ENCODE assay signal across 15 mouse cellular contexts in the genomic region with DNA sequence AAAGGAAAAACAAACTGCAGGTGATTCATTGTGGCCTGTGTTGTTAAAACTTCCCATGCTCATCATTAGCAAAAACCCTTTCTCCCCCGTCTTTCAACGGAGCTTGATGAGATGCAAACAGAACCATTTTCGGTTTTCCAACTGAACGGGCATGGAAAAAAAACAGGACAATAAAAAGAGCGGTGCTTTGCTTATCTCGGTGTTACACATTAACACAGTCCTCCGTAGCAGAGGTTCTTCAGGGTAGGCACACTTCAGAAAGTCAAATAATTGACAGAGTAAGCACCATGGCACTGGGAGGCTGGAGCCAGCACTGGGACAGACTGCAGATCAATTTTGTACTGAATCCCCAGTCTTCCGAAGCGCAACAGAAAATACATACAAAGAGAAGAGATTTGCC. TPM values are rescaled to one million over a fixed set of nuclear protein-coding genes. Genes with fewer than 3 reads are reported as not detected.
DNase-seq lines count a peak whose midpoint lies in the region; ATAC-seq and TF ChIP-seq lines count a peak whose summit lies in the region.
"Had no signal": no experiment of that assay in that cellular context is flagged by ENCODE, and none has a peak within 500 bp of the region (broad histone marks: within the 10 kb centered on the region; RNA-seq: fewer than 3 reads in every experiment).

No protein-coding gene starts in this region.

- no peak for TF ChIP-seq CTCF in liver, adult 2 months (IDR thresholded peaks at IDR 0.05; ENCODE audit: low read depth, low read length)

- no peak overlapping the region for H3K27ac ChIP-seq in liver, adult 2 months (replicated peaks; ENCODE audit: insufficient read depth, low read depth, low read length)
- H3K27ac ChIP-seq in intestine, embryonic 14.5 days (ENCODE audit: low read depth), result no peak overlapping the region
- peak overlapping the region; percentile 81 for H3K27ac ChIP-seq in kidney, embryonic 14.5 days (ENCODE audit: low read depth, low read length)
- no peak overlapping the region for H3K27ac ChIP-seq in liver, embryonic 12.5 days
- H3K27ac ChIP-seq in midbrain, embryonic 15.5 days, result no peak overlapping the region
- H3K27ac ChIP-seq: forebrain, embryonic 12.5 days; hindbrain, postnatal 0 days; limb, embryonic 15.5 days; neural tube, embryonic 12.5 days had no signal

- no peak overlapping the region for H3K9ac ChIP-seq in liver, adult 2 months (ENCODE audit: low read depth, low read length)
- H3K9ac ChIP-seq in intestine, embryonic 14.5 days (ENCODE audit: low read length), result no peak overlapping the region
- no peak overlapping the region for H3K9ac ChIP-seq in kidney, embryonic 14.5 days (ENCODE audit: low read depth, low read length)
- H3K9ac ChIP-seq in liver, embryonic 12.5 days, result no peak overlapping the region
- H3K9ac ChIP-seq in midbrain, embryonic 15.5 days, result no peak overlapping the region
- H3K9ac ChIP-seq: forebrain, embryonic 12.5 days; limb, embryonic 15.5 days; neural tube, embryonic 12.5 days had no signal

- H3K79me2 ChIP-seq in liver, adult 2 months (ENCODE audit: control insufficient read depth, insufficient read depth, low read length), result no peaks in the 10 kb centered on the region

- no peaks in the 10 kb centered on the region for H3K27me3 ChIP-seq in liver, adult 2 months (ENCODE audit: control insufficient read depth, insufficient read depth, low read length)
- no peaks in the 10 kb centered on the region for H3K27me3 ChIP-seq in intestine, embryonic 14.5 days (replicated peaks; ENCODE audit: control insufficient read depth, insufficient read depth, low read length)
- H3K27me3 ChIP-seq in kidney, embryonic 14.5 days (ENCODE audit: control insufficient read depth, insufficient read depth, low read length), result no peaks in the 10 kb centered on the region
- no peaks in the 10 kb centered on the region for H3K27me3 ChIP-seq in liver, embryonic 12.5 days (replicated peaks)
- no peaks in the 10 kb centered on the region for H3K27me3 ChIP-seq in midbrain, embryonic 15.5 days (replicated peaks)
- H3K27me3 ChIP-seq: forebrain, embryonic 12.5 days; limb, embryonic 15.5 days; megakaryocyte, embryonic 14.5 days; neural tube, embryonic 12.5 days had no signal

- no peak overlapping the region for H3K4me3 ChIP-seq in liver, adult 2 months (ENCODE audit: insufficient read depth, low read depth, low read length)
- H3K4me3 ChIP-seq in intestine, embryonic 14.5 days (ENCODE audit: low read depth, low read length), result no peak overlapping the region
- no peak overlapping the region for H3K4me3 ChIP-seq in kidney, embryonic 14.5 days (ENCODE audit: low read length)
- H3K4me3 ChIP-seq in liver, embryonic 12.5 days, result no peak overlapping the region
- H3K4me3 ChIP-seq in midbrain, embryonic 15.5 days, result no peak overlapping the region
- H3K4me3 ChIP-seq: forebrain, embryonic 12.5 days; limb, embryonic 15.5 days; neural tube, embryonic 12.5 days had no signal

- no peak for ATAC-seq in intestine, embryonic 14.5 days (replicated peaks; ENCODE audit: low FRiP score, low TSS enrichment, low read depth)
- ATAC-seq in kidney, embryonic 14.5 days (ENCODE audit: low FRiP score, low TSS enrichment), result peak; percentile 65; the same call in 1 of the 2 replicates
- ATAC-seq in liver, embryonic 12.5 days, result no peak
- ATAC-seq in midbrain, embryonic 15.5 days (replicated peaks), result no peak
- ATAC-seq: hindbrain, postnatal 0 days had no signal

- H3K4me1 ChIP-seq in liver, adult 2 months (ENCODE audit: control insufficient read depth, insufficient read depth, low read length), result peaks cover 9% of the 10 kb centered on the region
- peaks cover 4% of the 10 kb centered on the region; the same call in 1 of the 2 replicates for H3K4me1 ChIP-seq in intestine, embryonic 14.5 days (replicated peaks; ENCODE audit: control insufficient read depth, insufficient read depth, low read length)
- H3K4me1 ChIP-seq in kidney, embryonic 14.5 days (ENCODE audit: control insufficient read depth, insufficient read depth, low read length), result peaks cover 47% of the 10 kb centered on the region
- peaks cover 22% of the 10 kb centered on the region; the same call in 1 of the 2 replicates for H3K4me1 ChIP-seq in liver, embryonic 12.5 days
- peaks cover 5% of the 10 kb centered on the region; the same call in 1 of the 2 replicates for H3K4me1 ChIP-seq in midbrain, embryonic 15.5 days
- H3K4me1 ChIP-seq: forebrain, embryonic 12.5 days; neural tube, embryonic 12.5 days had no signal

- WGBS in liver, adult 2 months, result 16% methylated on average over 9 of the region's 9 CpGs
- 66% methylated on average over 9 of the region's 9 CpGs for WGBS in intestine, embryonic 14.5 days
- 59% methylated on average over 9 of the region's 9 CpGs for WGBS in kidney, embryonic 14.5 days
- WGBS in liver, embryonic 12.5 days (ENCODE audit: insufficient replicate concordance), result 50% methylated on average over 9 of the region's 9 CpGs
- 78% methylated on average over 9 of the region's 9 CpGs for WGBS in midbrain, embryonic 15.5 days

- DNase-seq in liver, adult 2 months (ENCODE audit: extremely low read depth, low read depth, low spot score), result peak; percentile 44
- no peak for DNase-seq in liver
- DNase-seq in intestine, embryonic 14.5 days (ENCODE audit: low spot score), result no peak
- no peak for DNase-seq in cerebellum, adult 8-10 months
- no peak for DNase-seq in thymus, postnatal 10 days (ENCODE audit: low spot score in 2 of 2)
- DNase-seq: cerebellum, adult 18-20 months; right cerebral cortex, postnatal 25 days had no signal

- H3K4me2 ChIP-seq in intestine, embryonic 14.5 days (ENCODE audit: low read length), result peak overlapping the region; percentile 11; the same call in 1 of the 2 replicates
- H3K4me2 ChIP-seq in kidney, embryonic 14.5 days (replicated peaks; ENCODE audit: low read depth, low read length), result no peak overlapping the region; the same call in 1 of the 2 replicates
- H3K4me2 ChIP-seq in liver, embryonic 12.5 days, result 0 out of 2 replicates have a peak overlapping the region, but pooled peaks have one; percentile 10
- H3K4me2 ChIP-seq in midbrain, embryonic 15.5 days, result no peak overlapping the region
- H3K4me2 ChIP-seq: forebrain, embryonic 12.5 days; limb, embryonic 15.5 days; neural tube, embryonic 12.5 days had no signal

- no peaks in the 10 kb centered on the region for H3K36me3 ChIP-seq in liver, adult 2 months (ENCODE audit: control insufficient read depth, insufficient read depth, low read length)
- no peaks in the 10 kb centered on the region for H3K36me3 ChIP-seq in intestine, embryonic 14.5 days (ENCODE audit: control insufficient read depth, insufficient read depth, low read length)
- H3K36me3 ChIP-seq in kidney, embryonic 14.5 days (ENCODE audit: control insufficient read depth, insufficient read depth, low read length), result no peaks in the 10 kb centered on the region
- no peaks in the 10 kb centered on the region for H3K36me3 ChIP-seq in liver, embryonic 12.5 days
- H3K36me3 ChIP-seq in midbrain, embryonic 15.5 days (replicated peaks), result no peaks in the 10 kb centered on the region
- H3K36me3 ChIP-seq: forebrain, embryonic 12.5 days; limb, embryonic 15.5 days; neural tube, embryonic 12.5 days had no signal

- no peak for TF ChIP-seq POLR2A in liver, adult 2 months (IDR thresholded peaks at IDR 0.05; ENCODE audit: extremely low read depth, insufficient read depth, low read length)

- H3K9me3 ChIP-seq in intestine, embryonic 14.5 days (ENCODE audit: control insufficient read depth, low read length), result no peaks in the 10 kb centered on the region
- H3K9me3 ChIP-seq in kidney, embryonic 14.5 days (ENCODE audit: control insufficient read depth, low read length), result no peaks in the 10 kb centered on the region
- no peaks in the 10 kb centered on the region for H3K9me3 ChIP-seq in liver, embryonic 12.5 days (replicated peaks)
- no peaks in the 10 kb centered on the region for H3K9me3 ChIP-seq in midbrain, embryonic 15.5 days
- H3K9me3 ChIP-seq: forebrain, embryonic 12.5 days; limb, embryonic 15.5 days; megakaryocyte, embryonic 14.5 days; neural tube, embryonic 12.5 days had no signal

RNA-seq across cellular contexts. Expression of gene Igfbp7, which starts 23.1 kb away (rescaled TPM):
- 69.7 and 96.6 TPM in 2 replicates for total RNA-seq in liver, adult 2 months (2014; rRNA removed)
- polyA plus RNA-seq in liver, adult 2 months (2012; rRNA removed), result 336 and 387 TPM in 2 replicates
- 52.4 and 57.9 TPM in 2 replicates for polyA plus RNA-seq in intestine, embryonic 14.5 days (2014; fragmentation: Nextera tagmentation; extraction: Ambion mirVana)
- polyA plus RNA-seq in kidney, embryonic 14.5 days (2014; fragmentation: Nextera tagmentation; extraction: Ambion mirVana), result 250 and 252 TPM in 2 replicates
- polyA plus RNA-seq in liver, embryonic 12.5 days (2016; fragmentation: Nextera tagmentation; extraction: Ambion mirVana), result 13.4 and 14.2 TPM in 2 replicates
- polyA plus RNA-seq in midbrain, embryonic 15.5 days (2015; fragmentation: Nextera tagmentation; extraction: Ambion mirVana), result 57.9 and 63.4 TPM in 2 replicates

Comparison
In these comparisons a context has a peak if more than half of its experiments do, and no peak if none do; other contexts are left out.
1. H3K4me2 ChIP-seq: peak in intestine, embryonic 14.5 days (single experiment) and liver, embryonic 12.5 days (single experiment); none in kidney, embryonic 14.5 days (single experiment) and midbrain, embryonic 15.5 days (single experiment).